In the genomic region with DNA sequence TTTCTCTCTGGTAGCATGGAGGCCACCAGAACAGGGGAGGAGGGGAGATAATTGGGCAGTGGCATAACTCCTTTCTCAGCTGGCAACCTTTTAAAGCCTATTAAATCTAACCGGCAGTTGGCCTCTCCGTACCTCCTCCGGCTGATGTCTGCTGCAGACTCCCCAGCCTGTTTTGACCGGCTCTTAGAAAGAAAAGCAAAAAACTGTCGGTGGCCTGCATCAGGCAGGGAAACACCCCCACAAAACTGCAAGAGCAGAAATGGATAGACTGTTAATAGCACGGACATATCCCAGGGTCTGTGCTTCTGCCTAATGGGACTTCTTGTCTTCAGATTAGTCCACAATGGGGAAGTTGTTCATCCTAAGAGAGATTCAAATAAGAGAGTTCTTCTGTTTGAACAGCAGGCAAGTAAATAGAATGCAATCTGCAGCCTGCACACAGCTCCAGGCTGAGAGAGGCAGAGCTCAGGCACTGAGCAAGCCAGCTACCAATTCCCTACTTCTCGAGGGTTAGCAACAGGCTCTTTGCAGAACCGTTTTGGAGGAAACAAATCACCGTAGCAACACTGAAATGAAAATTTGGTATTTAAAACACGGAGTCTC, we compare ENCODE assay signal across 8 mouse cellular contexts. TPM values are rescaled to one million over a fixed set of nuclear protein-coding genes. Genes with fewer than 3 reads are reported as not detected.
DNase-seq lines count a peak whose midpoint lies in the region; ATAC-seq and TF ChIP-seq lines count a peak whose summit lies in the region.

No protein-coding gene starts in this region.

- no peak for TF ChIP-seq CTCF in heart, adult 2 months (IDR thresholded peaks at IDR 0.05)
- TF ChIP-seq CTCF in hindbrain, postnatal 0 days (IDR thresholded peaks at IDR 0.05; ENCODE audit: low read depth), result no peak

- intact Hi-C loops in heart, adult 2 months (cut with DNase I), result no loop called here

- no peaks in the 10 kb centered on the region for H3K4me1 ChIP-seq in heart, embryonic 11.5 days (ENCODE audit: control insufficient read depth, insufficient read depth, low read length)
- H3K4me1 ChIP-seq in heart, adult 2 months (ENCODE audit: control insufficient read depth, insufficient read depth, low read length), result no peaks in the 10 kb centered on the region
- H3K4me1 ChIP-seq in hindbrain, postnatal 0 days (ENCODE audit: insufficient read depth, low read length), result no peaks in the 10 kb centered on the region
- H3K4me1 ChIP-seq in limb, embryonic 14.5 days (ENCODE audit: control insufficient read depth, insufficient read depth, low read length), result peaks cover 15% of the 10 kb centered on the region

- TF ChIP-seq POLR2A in heart, adult 2 months (IDR thresholded peaks at IDR 0.05; ENCODE audit: insufficient read depth, low read depth, low read length), result no peak
- TF ChIP-seq POLR2A in limb, embryonic 14.5 days (IDR thresholded peaks at IDR 0.05; ENCODE audit: borderline replicate concordance, extremely low read depth, insufficient read depth, insufficient read length), result no peak

- TF ChIP-seq EP300 in heart, adult 2 months (IDR thresholded peaks at IDR 0.05; ENCODE audit: insufficient read depth, low read depth, low read length), result no peak

- peak overlapping the region; percentile 27 for H3K4me2 ChIP-seq in heart, embryonic 11.5 days
- H3K4me2 ChIP-seq in hindbrain, postnatal 0 days (ENCODE audit: low read depth, low read length), result peak overlapping the region; percentile 16
- peak overlapping the region; percentile 41 for H3K4me2 ChIP-seq in limb, embryonic 14.5 days (replicated peaks; ENCODE audit: low read depth, low read length, severe bottlenecking)

- H3K27me3 ChIP-seq in heart, embryonic 11.5 days (ENCODE audit: control insufficient read depth, insufficient read depth, low read length), result no peaks in the 10 kb centered on the region
- no peaks in the 10 kb centered on the region for H3K27me3 ChIP-seq in heart, adult 2 months (ENCODE audit: control insufficient read depth, insufficient read depth, low read length)
- H3K27me3 ChIP-seq in hindbrain, postnatal 0 days (ENCODE audit: insufficient read depth, low read length), result no peaks in the 10 kb centered on the region
- no peaks in the 10 kb centered on the region for H3K27me3 ChIP-seq in limb, embryonic 14.5 days (ENCODE audit: control insufficient read depth, insufficient read depth, low read length)

- no peak overlapping the region for H3K4me3 ChIP-seq in heart, embryonic 11.5 days (ENCODE audit: low read depth, low read length)
- H3K4me3 ChIP-seq in heart, adult 2 months, result no peak overlapping the region
- no peak overlapping the region for H3K4me3 ChIP-seq in hindbrain, postnatal 0 days (ENCODE audit: low read length)
- no peak overlapping the region for H3K4me3 ChIP-seq in limb, embryonic 14.5 days (replicated peaks; ENCODE audit: low read length)

- no peak for ATAC-seq in heart, embryonic 11.5 days (replicated peaks; ENCODE audit: insufficient number of reproducible peaks, low FRiP score, low TSS enrichment)
- ATAC-seq in hindbrain, postnatal 0 days, result peak; percentile 93
- peak; percentile 44; the same call in 1 of the 2 replicates for ATAC-seq in limb, embryonic 14.5 days (ENCODE audit: low FRiP score, low read depth)

- H3K36me3 ChIP-seq in heart, embryonic 11.5 days (ENCODE audit: control insufficient read depth, insufficient read depth, low read length), result no peaks in the 10 kb centered on the region
- no peaks in the 10 kb centered on the region for H3K36me3 ChIP-seq in heart, adult 2 months (ENCODE audit: control insufficient read depth, insufficient read depth, low read length)
- no peaks in the 10 kb centered on the region for H3K36me3 ChIP-seq in hindbrain, postnatal 0 days (ENCODE audit: insufficient read depth, low read length)
- H3K36me3 ChIP-seq in limb, embryonic 14.5 days (ENCODE audit: control insufficient read depth, insufficient read depth, low read length), result no peaks in the 10 kb centered on the region

- 44% methylated on average over 10 of the region's 10 CpGs for WGBS in heart, embryonic 11.5 days (ENCODE audit: insufficient replicate concordance)
- 48% methylated on average over 10 of the region's 10 CpGs for WGBS in heart, adult 2 months
- WGBS in hindbrain, postnatal 0 days, result 9% methylated on average over 10 of the region's 10 CpGs
- 16% methylated on average over 10 of the region's 10 CpGs for WGBS in limb, embryonic 14.5 days

- no peaks in the 10 kb centered on the region for H3K79me2 ChIP-seq in heart, adult 2 months (replicated peaks; ENCODE audit: control insufficient read depth, insufficient read depth, low read length)

- DNase-seq in heart, adult 2 months, result no peak
- DNase-seq in embryo, embryonic 11.5 days (ENCODE audit: low read depth, low spot score), result peak; percentile 32
- peak; percentile 67 for DNase-seq in hindbrain, postnatal 0 days (ENCODE audit: low spot score)
- peak; percentile 52 for DNase-seq in limb, embryonic 14.5 days (ENCODE audit: low spot score)
- peak; percentile 31 for DNase-seq in right cerebral cortex, postnatal 4 days
- DNase-seq in spleen, postnatal 10 days (ENCODE audit: low spot score in 2 of 2), result no peak
- no peak for DNase-seq in heart, adult 11 months

- H3K27ac ChIP-seq in heart, embryonic 11.5 days (ENCODE audit: low read depth, low read length), result no peak overlapping the region
- H3K27ac ChIP-seq in heart, adult 2 months, result no peak overlapping the region
- peak overlapping the region; percentile 70 for H3K27ac ChIP-seq in hindbrain, postnatal 0 days
- H3K27ac ChIP-seq in limb, embryonic 14.5 days (replicated peaks; ENCODE audit: low read depth, low read length), result peak overlapping the region; percentile 45; the same call in 1 of the 2 replicates

- H3K9me3 ChIP-seq in heart, embryonic 11.5 days (replicated peaks; ENCODE audit: control insufficient read depth, low read length), result 0 out of 2 replicates have a peak, but pooled peaks cover 2% of the 10 kb centered on the region
- 0 out of 2 replicates have a peak, but pooled peaks cover 6% of the 10 kb centered on the region for H3K9me3 ChIP-seq in hindbrain, postnatal 0 days (ENCODE audit: low read length)
- H3K9me3 ChIP-seq in limb, embryonic 14.5 days (ENCODE audit: control insufficient read depth, low read length), result 0 out of 2 replicates have a peak, but pooled peaks cover 5% of the 10 kb centered on the region

- no peak overlapping the region for H3K9ac ChIP-seq in heart, embryonic 11.5 days (ENCODE audit: low read depth, low read length)
- H3K9ac ChIP-seq in heart, adult 2 months (ENCODE audit: low read depth, low read length), result no peak overlapping the region
- H3K9ac ChIP-seq in hindbrain, postnatal 0 days (replicated peaks; ENCODE audit: low read length), result 0 out of 2 replicates have a peak overlapping the region, but pooled peaks have one; percentile 1
- 0 out of 2 replicates have a peak overlapping the region, but pooled peaks have one; percentile 28 for H3K9ac ChIP-seq in limb, embryonic 14.5 days (ENCODE audit: low read depth, low read length, severe bottlenecking)

RNA-seq across cellular contexts. Expression of a gene that starts 55.7 kb away (rescaled TPM):
- 9.4 and 11.7 TPM in 2 replicates for polyA plus RNA-seq in heart, embryonic 11.5 days (2014; fragmentation: Nextera tagmentation; extraction: Ambion mirVana)
- total RNA-seq in heart, adult 2 months (2021), result 1 to 10 TPM; 4.9 to 5.5 TPM
- 5.3 and 5.5 TPM in 2 replicates for polyA plus RNA-seq in heart, adult 2 months (2012; rRNA removed)
- total RNA-seq in hindbrain, postnatal 0 days (2014; rRNA removed), result 12.5 and 14.3 TPM in 2 replicates
- polyA plus RNA-seq in hindbrain, postnatal 0 days (2015; fragmentation: Nextera tagmentation; extraction: Ambion mirVana), result 19.1 and 20.2 TPM in 2 replicates
- 14.6 and 15.6 TPM in 2 replicates for polyA plus RNA-seq in limb, embryonic 14.5 days (2012; rRNA removed)
- 20.4 and 25.4 TPM in 2 replicates for polyA plus RNA-seq in limb, embryonic 14.5 days (2014; fragmentation: Nextera tagmentation; extraction: Ambion mirVana)

Comparison
In these comparisons a context has a peak if more than half of its experiments do, and no peak if none do; other contexts are left out.
1. H3K27ac ChIP-seq: peak in hindbrain, postnatal 0 days (single experiment) and limb, embryonic 14.5 days (single experiment); none in heart, embryonic 11.5 days (single experiment) and heart, adult 2 months (single experiment).
2. H3K9ac ChIP-seq: peak in hindbrain, postnatal 0 days (single experiment) and limb, embryonic 14.5 days (single experiment); none in heart, embryonic 11.5 days (single experiment) and heart, adult 2 months (single experiment).
3. DNase-seq: peak in embryo, embryonic 11.5 days (single experiment), hindbrain, postnatal 0 days (single experiment), limb, embryonic 14.5 days (single experiment) and right cerebral cortex, postnatal 4 days (single experiment); none in heart, adult 2 months (0 of 2), spleen, postnatal 10 days (0 of 2) and heart, adult 11 months (single experiment).
4. Peak in every context shown above with its lines, with median percentiles within 50 percentile points of each other: H3K4me2 ChIP-seq.